Mouse (Mus musculus) liver, adult 2 months (tissue): ENCODE measurements around the gene Myo1d.

Source experiments
- CTCF ChIP-seq: fragments of 200-500 bp; IDR thresholded peaks from 2 replicates; pipeline ENCODE4 v1.5.1; 2011; ENCODE audit warnings: low read depth, low read length, control low read depth
- POLR2A ChIP-seq: fragments of 200-500 bp; IDR thresholded peaks from 2 replicates; pipeline ENCODE4 v1.6.1; 2011; ENCODE audit warnings: low read length, control low read depth; ENCODE audit not compliant: insufficient read depth; ENCODE audit errors: extremely low read depth

GRCm38 (mm10) chr11:80504519-80505385, 275.1 kb downstream of the Myo1d start:
- TF ChIP-seq CTCF (no peak), POLR2A (no peak)
